Mouse (Mus musculus) intestine, embryonic 16.5 days (tissue): Measurements from ENCODE around the gene Tmc7. TPM values are rescaled to one million over a fixed set of nuclear protein-coding genes. Genes with fewer than 3 reads are reported as not detected.

Experiments
- ATAC-seq: fragments of 200-750 bp; cut with Nextera tagmentation; 2 replicates; pipeline ENCODE4 v1.8.0; 2017; ENCODE audit warnings: moderate TSS enrichment, moderate library complexity
- H3K27ac ChIP-seq: fragments of 300-500 bp; sonication (generic); 2 replicates; pipeline ENCODE4 v1.5.1; 2014; ENCODE audit warnings: mild to moderate bottlenecking, low read length
- H3K27me3 ChIP-seq: fragments of 300-500 bp; sonication (generic); replicated peaks from 2 replicates; pipeline ENCODE4 v1.6.1; 2014; ENCODE audit warnings: low read length, control low read depth, mixed read lengths; ENCODE audit not compliant: control insufficient read depth, insufficient read depth
- H3K36me3 ChIP-seq: fragments of 300-500 bp; sonication (generic); 2 replicates; pipeline ENCODE4 v1.6.1; 2014; ENCODE audit warnings: low read length, control low read depth; ENCODE audit not compliant: control insufficient read depth, insufficient read depth
- H3K4me1 ChIP-seq: fragments of 300-500 bp; sonication (generic); 2 replicates; pipeline ENCODE4 v1.6.1; 2014; ENCODE audit warnings: low read length, control low read depth, mixed read lengths; ENCODE audit not compliant: control insufficient read depth, insufficient read depth
- H3K4me2 ChIP-seq: fragments of 300-500 bp; sonication (generic); 2 replicates; pipeline ENCODE4 v1.6.1; 2014; ENCODE audit warnings: low read depth, low read length, control low read depth
- H3K4me3 ChIP-seq: fragments of 300-500 bp; sonication (generic); 2 replicates; pipeline ENCODE4 v1.5.1; 2014; ENCODE audit warnings: mild to moderate bottlenecking, low read length
- H3K9ac ChIP-seq: fragments of 300-500 bp; sonication (generic); 2 replicates; pipeline ENCODE4 v1.6.1; 2014; ENCODE audit warnings: low read depth, low read length
- H3K9me3 ChIP-seq: fragments of 300-500 bp; sonication (generic); 2 replicates; pipeline ENCODE4 v1.6.1; 2016; ENCODE audit warnings: low read length, control low read depth; ENCODE audit not compliant: control insufficient read depth
- WGBS: fragments of 180-500 bp; shearing (Covaris S2); extraction: QIAGEN DNeasy Blood & Tissue Kit; methylation state at CpG from one replicate; pipeline ENCODE4 v1.1.7; 2014; 5-methylcytosine and 5-hydroxymethylcytosine counted together
- polyA plus RNA-seq: library from polyadenylated mRNA; unstranded; fragments of >200 nt; fragmentation: Nextera tagmentation; extraction: Ambion mirVana; gene quantifications from 2 replicates; pipeline ENCODE4 v1.2.1, GENCODE M21; 2015

Tmc7 gene
- polyA plus RNA-seq, 1 experiment from 2014 or later, result 1.7 TPM

- H3K4me2 ChIP-seq, result no peak overlapping the region
- peak; percentile 96 for ATAC-seq
- no peaks in the 10 kb centered on the region for H3K36me3 ChIP-seq
- H3K4me3 ChIP-seq, result no peak overlapping the region
- no peaks in the 10 kb centered on the region for H3K9me3 ChIP-seq
- WGBS, result 67% methylated on average over 12 of the region's 12 CpGs
- peak overlapping the region; percentile 34 for H3K27ac ChIP-seq
- 0 out of 2 replicates have a peak, but pooled peaks cover 5% of the 10 kb centered on the region for H3K4me1 ChIP-seq
- H3K9ac ChIP-seq, result no peak overlapping the region
- no peaks in the 10 kb centered on the region for H3K27me3 ChIP-seq
Observed at GRCm38 (mm10) chr7:118498984-118499783, 85.4 kb downstream of the Tmc7 start.

GRCm38 (mm10) chr7:118494892-118495579, 89.5 kb downstream of the Tmc7 start:
- no peak for ATAC-seq
- no peak overlapping the region for H3K4me2 ChIP-seq
- no peaks in the 10 kb centered on the region for H3K36me3 ChIP-seq
- no peaks in the 10 kb centered on the region for H3K9me3 ChIP-seq
- WGBS, result 72% methylated on average over 4 of the region's 4 CpGs
- H3K4me1 ChIP-seq, result peaks cover 16% of the 10 kb centered on the region
- no peaks in the 10 kb centered on the region for H3K27me3 ChIP-seq
- H3K27ac ChIP-seq, result no peak overlapping the region
- H3K4me3 ChIP-seq, result no peak overlapping the region
- H3K9ac ChIP-seq, result no peak overlapping the region

- no peak for ATAC-seq
- peaks cover 20% of the 10 kb centered on the region for H3K4me1 ChIP-seq
- no peak overlapping the region for H3K27ac ChIP-seq
- no peaks in the 10 kb centered on the region for H3K9me3 ChIP-seq
- no peak overlapping the region for H3K9ac ChIP-seq
- H3K4me2 ChIP-seq, result no peak overlapping the region
- no peaks in the 10 kb centered on the region for H3K36me3 ChIP-seq
- no peak overlapping the region for H3K4me3 ChIP-seq
- H3K27me3 ChIP-seq, result no peaks in the 10 kb centered on the region
- WGBS, result 86% methylated on average over 9 of the region's 9 CpGs
Observed at GRCm38 (mm10) chr7:118493892-118494291, 90.6 kb downstream of the Tmc7 start.

- under 1% methylated on average over 55 of the region's 55 CpGs for WGBS
- peak within 1 kb of the TSS; percentile 82 for H3K4me3 ChIP-seq
- H3K9me3 ChIP-seq, result no peaks in the 10 kb centered on the region
- H3K36me3 ChIP-seq, result no peaks in the 10 kb centered on the region
- peak within 1 kb of the TSS; percentile 99 for H3K9ac ChIP-seq
- peaks cover 33% of the 10 kb centered on the region for H3K4me1 ChIP-seq
- ATAC-seq, result peak; percentile 88
- H3K27ac ChIP-seq, result peak within 1 kb of the TSS; percentile 93
- peak within 1 kb of the TSS; percentile 80 for H3K4me2 ChIP-seq
- H3K27me3 ChIP-seq, result no peaks in the 10 kb centered on the region
Observed at GRCm38 (mm10) chr7:118491431-118492147, 92.9 kb downstream of the Tmc7 start, which contains the start of gene Itpripl2. TSS of gene Itpripl2 (minus strand) at chr7:118491975.

DNA sequence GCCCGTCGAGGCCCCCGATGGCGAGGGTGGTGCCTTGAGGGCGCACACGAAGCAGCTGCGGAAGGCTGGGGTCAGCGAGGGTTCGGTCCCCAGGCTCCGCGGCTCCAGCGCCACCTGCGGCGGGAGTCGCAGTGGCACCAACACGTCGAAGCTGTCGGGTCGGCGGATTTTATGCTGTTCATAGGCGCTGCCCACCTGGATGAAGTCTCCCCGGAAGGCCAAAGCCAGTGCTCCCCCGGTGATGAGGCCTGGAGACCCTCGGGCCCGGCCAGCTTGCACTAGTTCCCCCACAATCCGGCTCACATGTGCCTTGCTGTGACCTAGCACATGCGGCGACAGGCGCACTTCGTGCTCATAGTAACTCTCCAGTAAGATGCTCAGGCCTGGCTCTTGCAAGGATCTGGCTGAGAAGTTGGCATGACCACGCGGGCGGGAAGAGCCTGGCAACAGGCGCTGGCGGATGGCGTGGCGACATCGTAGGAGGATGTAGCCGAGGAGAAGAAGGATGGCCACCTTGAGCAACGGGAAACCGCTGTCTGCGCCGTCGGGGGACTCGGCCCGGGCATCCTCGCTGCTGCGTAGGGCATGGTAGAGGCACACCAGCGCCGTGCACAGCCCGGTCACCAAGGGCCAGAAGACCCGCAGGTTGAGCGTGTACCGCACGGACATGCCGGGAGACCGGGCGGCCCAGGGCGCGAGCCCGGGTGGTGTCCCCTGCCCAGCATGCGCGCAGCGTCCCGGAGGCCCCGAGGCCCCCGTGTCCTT, 93.7 kb downstream of the Tmc7 start:
- Histone ChIP-seq H3K27ac (peak overlapping the region; percentile 93), H3K27me3 (no peaks in the 10 kb centered on the region), H3K36me3 (no peaks in the 10 kb centered on the region), H3K9me3 (no peaks in the 10 kb centered on the region), H3K4me1 (peaks cover 33% of the 10 kb centered on the region), H3K9ac (peak overlapping the region; percentile 99), H3K4me2 (peak overlapping the region; percentile 80), H3K4me3 (peak overlapping the region; percentile 82)
- 8% methylated on average over 67 of the region's 67 CpGs for WGBS
- ATAC-seq, result peak; percentile 53

GRCm38 (mm10) chr7:118489706-118490665, 94.5 kb downstream of the Tmc7 start:
- Histone ChIP-seq H3K36me3 (no peaks in the 10 kb centered on the region), H3K27me3 (no peaks in the 10 kb centered on the region), H3K9me3 (no peaks in the 10 kb centered on the region), H3K4me1 (peaks cover 33% of the 10 kb centered on the region), H3K27ac (no peak overlapping the region), H3K4me2 (peak overlapping the region; percentile 80), H3K4me3 (peak overlapping the region; percentile 82), H3K9ac (peak overlapping the region; percentile 99)
- ATAC-seq, result no peak
- WGBS, result 49% methylated on average over 57 of the region's 57 CpGs

DNA sequence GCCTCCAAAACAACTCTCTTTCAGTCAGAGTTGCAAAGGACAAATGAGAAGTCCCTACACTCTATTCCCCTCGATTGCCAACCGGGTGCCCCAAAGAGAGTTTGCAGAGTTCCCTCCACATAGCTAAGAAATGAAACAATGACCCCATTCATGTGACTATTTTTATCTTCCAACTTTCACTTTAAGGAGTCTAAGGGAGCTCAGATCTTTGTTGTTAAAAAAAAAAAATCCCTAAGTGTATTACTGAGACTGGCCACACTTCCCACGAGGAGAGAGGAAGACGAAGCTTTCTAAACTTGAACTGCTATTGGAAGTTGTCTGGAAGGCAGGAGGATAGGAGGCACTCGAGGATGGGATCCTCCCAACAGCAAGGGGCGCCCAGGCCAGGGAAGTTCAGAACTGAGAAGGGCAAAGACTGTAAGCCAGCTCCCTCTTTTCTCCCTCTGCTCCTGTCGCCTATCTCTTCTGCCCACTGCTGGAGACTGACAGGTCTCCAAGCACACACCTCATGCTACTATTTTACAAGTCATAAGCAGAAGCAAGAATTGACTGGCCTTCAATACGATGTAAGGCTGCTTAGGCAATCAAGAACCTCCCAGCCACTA, 96.4 kb downstream of the Tmc7 start:
- no peak for ATAC-seq
- Histone ChIP-seq H3K27ac (peak overlapping the region; percentile 10; the same call in 1 of the 2 replicates), H3K4me3 (peak overlapping the region; percentile 8), H3K9ac (0 out of 2 replicates have a peak overlapping the region, but pooled peaks have one; percentile 2), H3K27me3 (no peaks in the 10 kb centered on the region), H3K36me3 (no peaks in the 10 kb centered on the region), H3K4me2 (peak overlapping the region; percentile 44), H3K9me3 (no peaks in the 10 kb centered on the region), H3K4me1 (peaks cover 33% of the 10 kb centered on the region)
- WGBS, result 30% methylated on average over 8 of the region's 8 CpGs

DNA sequence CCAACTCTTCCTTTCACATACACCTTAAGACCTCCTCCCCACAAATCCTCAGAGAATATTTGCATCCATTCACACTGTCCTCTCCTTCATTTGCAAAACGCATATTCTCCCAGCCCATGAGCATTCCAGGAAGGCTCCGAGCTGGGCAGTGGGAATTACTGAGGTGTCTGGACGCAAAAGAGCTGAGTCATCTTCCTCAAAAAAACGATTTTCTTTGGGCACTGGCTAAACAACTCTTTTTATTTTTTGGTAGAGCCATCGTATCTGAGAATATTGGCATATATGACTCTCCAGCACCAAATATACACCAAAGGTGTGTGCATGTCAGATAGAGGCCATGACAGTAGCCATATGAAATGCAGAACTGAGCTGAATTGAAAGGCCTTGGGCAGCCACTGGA, 97.6 kb downstream of the Tmc7 start:
- Histone ChIP-seq H3K4me3 (no peak overlapping the region), H3K27me3 (no peaks in the 10 kb centered on the region), H3K36me3 (no peaks in the 10 kb centered on the region), H3K4me1 (peaks cover 29% of the 10 kb centered on the region), H3K4me2 (no peak overlapping the region), H3K9me3 (no peaks in the 10 kb centered on the region), H3K27ac (no peak overlapping the region), H3K9ac (no peak overlapping the region)
- no peak for ATAC-seq
- 66% methylated on average over 5 of the region's 5 CpGs for WGBS
